Mouse (Mus musculus) embryonic fibroblast, embryonic 13.5 days (primary cell): ENCODE data around the gene D11Wsu47e.

Source experiments
- CTCF ChIP-seq: IDR thresholded peaks from 2 replicates; pipeline ENCODE4 v1.5.1; 2011; ENCODE audit warnings: mild to moderate bottlenecking, control low read depth, low read length, moderate library complexity, borderline replicate concordance; ENCODE audit not compliant: insufficient read depth
- POLR2A ChIP-seq: IDR thresholded peaks from 2 replicates; pipeline ENCODE4 v1.6.1; 2011; ENCODE audit warnings: low read depth, mild to moderate bottlenecking, control low read depth, low read length, moderate library complexity

GRCm38 (mm10) chr11:113649353-113650210 lies 34.6 kb upstream of the D11Wsu47e start, which contains the start of gene Slc39a11:
- TF ChIP-seq POLR2A (peak; percentile 81), CTCF (no peak)
